Mouse (Mus musculus): Measurements from ENCODE around the gene Rassf8.

The Rassf8 gene

GRCm38 (mm10) chr6:145746132-145746849 is at the start of gene Rassf8:
TSS of gene Rassf8 (plus strand) at chr6:145746748.
- DNase-seq (ENCODE audit: low spot score), result peak; percentile 95

GRCm38 (mm10) chr6:145701021-145701540 is 45.5 kb upstream of the Rassf8 start:
- DNase-seq (ENCODE audit: low spot score), result no peak

GRCm38 (mm10) chr6:145703667-145704066 is 42.9 kb upstream of the Rassf8 start:
- no peak for DNase-seq (ENCODE audit: low spot score)

GRCm38 (mm10) chr6:145709956-145710720 is 36.4 kb upstream of the Rassf8 start:
- DNase-seq (ENCODE audit: low spot score), result no peak

- no peak for DNase-seq (ENCODE audit: low spot score)
Observed at GRCm38 (mm10) chr6:145710797-145711196, 35.8 kb upstream of the Rassf8 start.

- DNase-seq (ENCODE audit: low spot score), result no peak
Observed at GRCm38 (mm10) chr6:145711320-145711719, 35.2 kb upstream of the Rassf8 start.

DNA sequence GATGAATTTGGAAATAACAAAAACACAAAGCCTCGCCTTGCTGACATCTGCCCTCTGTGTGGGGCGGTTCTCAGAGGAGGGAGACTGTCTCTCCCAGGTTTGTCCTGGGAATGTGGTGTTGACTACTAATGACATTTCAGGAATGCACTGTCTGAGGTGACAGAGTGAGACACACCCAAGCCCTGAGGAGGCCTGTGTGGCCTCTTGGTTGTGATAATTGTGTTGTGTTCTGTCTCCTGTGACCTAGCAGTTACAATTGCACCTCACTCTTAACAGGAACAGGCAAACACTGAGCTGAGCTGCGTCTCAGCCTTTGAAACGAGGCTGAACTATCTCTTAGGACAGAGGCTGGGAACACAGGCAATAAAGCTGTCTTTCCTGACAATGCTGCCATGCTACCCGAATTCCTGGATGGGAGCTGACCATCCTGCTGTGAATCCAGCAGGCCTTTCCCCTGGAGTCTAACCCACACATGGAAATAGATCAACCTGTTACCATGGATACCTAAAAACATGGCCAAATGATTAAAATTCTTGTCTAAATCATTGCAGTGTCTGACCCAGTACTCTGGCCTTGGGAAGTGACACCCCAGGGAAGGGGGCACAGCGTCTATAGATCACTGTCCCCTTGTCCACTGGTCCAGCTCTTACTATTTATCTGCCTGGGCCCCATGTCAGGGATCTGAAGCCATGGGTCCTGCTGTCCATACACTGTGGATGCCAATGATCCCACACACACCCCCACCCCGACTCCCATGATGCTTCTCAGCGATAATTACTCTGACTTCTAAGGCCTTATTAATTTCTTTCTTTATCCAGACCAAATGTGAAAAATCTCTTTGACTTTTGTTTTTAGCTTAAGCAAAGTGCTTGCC is 33.1 kb upstream of the Rassf8 start:
- peak; percentile 66 for DNase-seq (ENCODE audit: low spot score)

DNA sequence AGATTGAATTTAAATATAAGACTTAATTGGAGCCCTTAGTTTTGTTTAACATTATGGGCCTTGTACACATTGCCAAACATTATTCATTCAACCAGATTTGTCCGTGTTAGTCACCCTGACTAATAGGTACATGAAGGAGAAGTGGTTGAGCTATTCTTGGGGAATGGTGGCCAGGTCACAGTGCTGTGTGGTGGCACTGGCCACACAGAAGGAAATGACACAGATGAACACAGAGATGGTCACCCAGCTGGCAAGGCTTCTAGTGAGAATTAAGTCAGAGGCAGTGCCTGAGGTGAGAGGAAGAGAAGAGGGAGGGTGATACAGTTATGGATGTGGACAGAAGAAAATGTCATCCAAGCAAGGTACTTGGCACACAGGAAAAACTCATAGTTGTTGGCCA is 32.4 kb upstream of the Rassf8 start:
- DNase-seq (ENCODE audit: low spot score), result no peak

- no peak for DNase-seq (ENCODE audit: low spot score)
Observed at GRCm38 (mm10) chr6:145722596-145722995, 24.0 kb upstream of the Rassf8 start.

DNA sequence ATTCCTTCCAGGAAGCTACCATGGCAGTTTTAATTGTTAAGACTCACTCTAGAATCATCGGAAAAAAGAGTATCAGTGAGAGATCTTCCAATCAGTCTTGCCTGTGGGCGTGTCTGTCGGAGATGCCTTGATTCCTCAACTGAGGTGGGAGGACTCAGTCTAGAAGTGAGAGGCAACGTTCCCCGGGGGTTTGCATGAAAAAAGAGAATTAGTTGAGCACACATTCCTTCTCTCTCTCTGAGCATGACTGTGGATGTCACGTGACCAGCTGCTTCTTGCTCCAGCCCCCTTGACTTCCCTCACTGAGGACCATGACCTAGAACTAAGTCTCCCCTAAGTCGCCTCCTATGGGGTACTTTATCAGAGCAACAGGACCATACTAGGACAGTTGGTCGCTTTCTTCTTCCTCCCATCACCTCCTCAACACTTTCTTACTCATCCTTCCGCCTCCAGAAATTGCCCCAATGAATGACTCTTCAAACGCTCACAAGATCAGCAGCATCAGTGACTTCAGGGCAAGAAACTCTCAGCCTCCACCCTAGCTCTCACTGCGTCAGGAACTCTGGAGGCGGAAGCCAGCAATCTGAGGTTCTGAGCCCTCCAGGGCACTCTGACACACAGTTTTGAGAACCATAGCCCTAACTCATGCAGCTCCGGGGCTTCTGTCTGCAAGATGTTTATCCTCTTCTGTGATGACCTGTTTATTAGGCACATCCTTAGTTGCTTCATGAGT is 23.3 kb upstream of the Rassf8 start:
- DNase-seq (ENCODE audit: low spot score), result no peak

DNA sequence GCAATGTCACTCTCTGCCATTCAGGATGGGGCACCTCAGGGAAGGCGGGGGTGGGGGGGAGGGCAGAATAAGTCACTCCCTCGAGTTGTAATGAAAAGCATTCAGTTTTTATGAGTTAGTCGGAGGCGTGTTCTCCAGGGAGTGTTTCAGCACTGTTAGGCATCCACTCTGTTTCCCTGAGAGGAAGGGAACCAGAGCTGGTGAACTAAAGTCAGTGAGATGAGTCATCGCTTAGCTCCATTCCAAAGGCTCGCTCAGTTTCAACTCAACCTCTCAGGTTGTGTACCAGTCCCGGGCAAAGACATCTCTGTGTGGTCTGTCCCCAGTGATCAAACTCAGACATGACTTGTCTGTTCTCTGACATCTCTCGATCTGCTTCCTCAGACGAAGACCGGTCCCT is 20.7 kb upstream of the Rassf8 start:
- no peak for DNase-seq (ENCODE audit: low spot score)

- DNase-seq (ENCODE audit: low spot score), result no peak
Observed at GRCm38 (mm10) chr6:145726986-145727385, 19.6 kb upstream of the Rassf8 start.

DNA sequence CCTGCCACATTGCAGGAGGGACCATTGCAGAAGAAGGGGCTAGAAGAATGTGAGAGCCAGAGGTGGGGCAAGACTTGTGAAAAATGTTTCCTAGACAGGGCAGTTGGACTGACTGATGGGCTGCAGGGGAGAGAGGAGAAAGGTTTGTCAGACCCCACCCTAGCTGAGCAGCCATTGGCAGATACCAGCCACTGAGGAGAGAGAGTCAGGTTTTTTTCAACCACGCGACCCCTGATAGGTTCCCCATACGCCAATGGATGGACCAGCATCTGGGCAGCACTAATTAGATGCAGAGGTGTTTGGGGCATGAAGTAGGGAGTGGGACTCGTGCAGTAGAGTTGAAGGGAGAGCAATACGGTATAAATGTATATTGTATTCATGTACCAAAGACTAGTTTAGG is 13.7 kb upstream of the Rassf8 start:
- peak; percentile 39 for DNase-seq (ENCODE audit: low spot score)

GRCm38 (mm10) chr6:145733276-145733675 is 13.3 kb upstream of the Rassf8 start:
- DNase-seq (ENCODE audit: low spot score), result no peak

- no peak for DNase-seq (ENCODE audit: low spot score)
Observed at GRCm38 (mm10) chr6:145733911-145734310, 12.6 kb upstream of the Rassf8 start.

DNA sequence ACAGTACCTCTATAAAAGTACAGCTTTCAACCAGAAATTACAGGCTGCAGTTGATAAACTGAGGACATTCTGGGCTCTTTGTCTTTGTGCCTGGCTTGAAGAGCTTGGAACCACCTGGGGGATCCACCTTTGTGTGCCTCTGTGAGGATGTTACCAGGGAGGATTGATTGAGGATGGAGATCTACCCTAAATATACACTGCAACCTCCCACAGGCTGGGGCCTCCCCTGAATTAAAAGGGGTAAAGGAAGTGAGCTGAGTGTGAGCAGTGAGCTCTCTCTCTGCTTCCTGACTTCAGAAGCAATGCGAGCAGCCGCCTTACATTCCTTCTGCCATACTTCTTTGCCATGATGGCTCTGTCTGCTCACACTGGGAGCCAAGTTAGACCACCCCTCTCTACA is 10.4 kb upstream of the Rassf8 start:
- no peak for DNase-seq (ENCODE audit: low spot score)

DNA sequence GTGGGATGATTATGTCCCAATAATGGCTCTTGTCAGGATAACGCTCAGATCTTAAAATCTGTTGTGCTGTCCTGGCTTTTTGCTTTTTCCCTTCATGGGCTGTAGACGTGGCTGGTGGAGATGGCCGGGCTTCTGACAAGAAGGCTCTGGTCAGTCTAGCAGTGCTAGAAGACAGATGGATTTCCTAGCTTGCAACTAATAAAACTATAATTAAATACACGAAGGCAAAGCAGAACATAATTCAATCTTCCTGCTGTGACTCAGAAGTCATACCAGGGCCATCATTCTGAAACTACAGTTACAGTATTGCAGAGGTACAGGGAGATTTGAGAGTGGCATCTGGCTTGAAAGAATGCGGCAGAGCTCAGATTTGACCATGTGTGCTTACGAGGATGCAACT is 7.3 kb upstream of the Rassf8 start:
- no peak for DNase-seq (ENCODE audit: low spot score)

- DNase-seq (ENCODE audit: low spot score), result no peak
Observed at GRCm38 (mm10) chr6:145740011-145740410, 6.5 kb upstream of the Rassf8 start.

DNA sequence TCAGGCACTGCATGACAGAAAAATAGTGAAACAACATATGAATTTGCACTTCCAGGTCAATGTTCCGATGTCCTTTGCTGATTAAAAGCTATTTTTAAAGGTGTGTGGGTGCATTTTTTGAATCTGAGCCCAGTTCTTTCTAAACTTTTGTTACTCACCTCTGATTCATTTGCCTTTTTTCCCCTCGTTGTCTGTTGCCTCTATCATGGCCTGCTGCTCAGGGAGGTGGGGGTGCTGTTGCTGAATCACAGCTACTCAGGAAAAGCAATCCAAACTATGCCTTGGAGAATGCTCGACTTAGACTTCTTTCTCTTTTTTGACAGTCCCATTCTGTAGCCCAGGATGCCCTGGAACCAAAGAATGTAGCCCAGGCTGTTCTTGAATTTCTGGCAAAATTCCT is 1.3 kb upstream of the Rassf8 start:
- DNase-seq (ENCODE audit: low spot score), result no peak

GRCm38 (mm10) chr6:145746921-145747670 is 548 bp downstream of the Rassf8 start:
- peak; percentile 59 for DNase-seq (ENCODE audit: low spot score)
